Mouse (Mus musculus): ENCODE results near the gene Acox1. TPM values are rescaled to one million over a fixed set of nuclear protein-coding genes. Genes with fewer than 3 reads are reported as not detected.

The Acox1 gene
- 24.7 TPM for polyA plus RNA-seq (2017; shearing (Covaris generic))

DNA sequence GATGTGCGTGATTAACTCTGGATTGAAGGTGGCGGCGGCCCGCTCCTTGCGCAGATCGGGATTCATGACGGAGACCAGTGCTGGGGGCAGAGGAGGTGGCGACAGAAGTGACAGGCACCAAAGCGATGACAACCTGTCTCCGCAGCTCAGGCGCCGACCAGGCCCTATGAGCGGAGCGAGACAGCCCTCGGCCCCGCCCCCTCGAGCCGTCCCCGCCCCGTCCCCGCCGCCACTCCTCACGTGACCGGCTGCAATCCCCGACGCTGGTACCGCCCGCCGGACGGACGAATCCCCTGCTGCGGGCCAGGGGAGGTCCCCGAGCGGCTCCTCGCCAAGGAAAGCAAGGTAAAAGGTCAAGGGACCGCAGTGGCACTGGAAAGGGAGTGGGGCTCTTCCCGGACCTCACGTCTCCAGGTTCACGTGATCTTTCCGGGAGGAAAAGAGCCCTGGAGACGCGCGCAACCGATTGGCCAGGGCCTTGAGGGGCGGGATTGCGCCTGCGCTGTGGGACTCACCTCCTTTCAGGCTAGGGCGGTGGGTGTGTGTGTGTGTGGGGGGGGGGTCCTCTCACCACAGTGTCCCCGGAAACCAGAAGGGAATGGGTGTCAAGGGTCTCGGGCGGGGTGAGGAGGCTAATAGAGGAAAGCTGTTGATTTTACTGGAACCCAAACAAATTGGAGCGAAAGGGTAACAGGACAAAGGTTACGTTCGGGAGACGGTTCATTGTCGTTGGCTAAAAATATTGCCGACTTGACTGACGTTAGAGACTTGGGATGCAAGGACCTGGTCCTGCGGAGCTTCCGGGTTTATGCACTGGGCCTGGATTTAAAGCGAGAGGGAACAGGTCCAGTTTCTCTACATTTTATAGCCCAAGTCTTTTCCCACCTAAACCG, at the start of gene Acox1, which contains the start of gene Ten1:
Gene Acox1, minus strand, starts transcription at position 407 of the 893 bp plus-strand sequence.
Gene Ten1, plus strand, starts transcription at position 217 of the 893 bp plus-strand sequence.

DNA sequence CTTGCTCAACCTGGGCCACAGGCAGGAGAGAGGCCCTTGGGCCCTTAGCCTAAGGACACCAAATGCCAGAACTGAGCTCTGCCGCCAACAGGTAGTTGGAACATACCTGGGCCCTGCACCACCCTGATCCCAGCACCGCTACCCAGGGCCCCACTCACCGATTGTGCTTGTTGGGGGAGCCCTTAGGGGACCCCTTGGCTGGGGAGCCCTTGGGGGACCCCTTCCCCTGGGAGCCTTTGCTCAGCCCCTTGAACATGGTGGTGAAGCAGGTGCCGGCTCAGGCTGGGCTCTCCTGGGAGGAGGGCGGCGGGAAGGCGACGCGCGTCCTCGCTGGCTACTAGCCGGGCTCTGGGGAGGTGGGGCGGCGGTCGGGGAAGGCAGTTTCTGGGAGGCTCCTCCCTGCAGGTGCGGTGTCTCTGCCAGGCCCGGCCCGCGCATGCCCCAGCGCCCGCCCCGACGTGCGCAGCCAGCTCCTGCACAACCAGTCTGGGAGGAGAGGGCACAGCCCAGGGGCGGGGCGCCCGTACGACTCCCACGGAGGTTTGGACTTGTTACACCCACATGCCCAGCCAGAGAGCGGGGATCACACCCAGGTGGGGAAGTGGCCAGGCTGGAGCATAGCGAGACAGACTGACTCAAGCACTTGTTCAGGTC, 39.0 kb upstream of the Acox1 start, which contains the start of gene Evpl:
Gene Evpl, minus strand, starts transcription at position 336 of the 654 bp plus-strand sequence.

DNA sequence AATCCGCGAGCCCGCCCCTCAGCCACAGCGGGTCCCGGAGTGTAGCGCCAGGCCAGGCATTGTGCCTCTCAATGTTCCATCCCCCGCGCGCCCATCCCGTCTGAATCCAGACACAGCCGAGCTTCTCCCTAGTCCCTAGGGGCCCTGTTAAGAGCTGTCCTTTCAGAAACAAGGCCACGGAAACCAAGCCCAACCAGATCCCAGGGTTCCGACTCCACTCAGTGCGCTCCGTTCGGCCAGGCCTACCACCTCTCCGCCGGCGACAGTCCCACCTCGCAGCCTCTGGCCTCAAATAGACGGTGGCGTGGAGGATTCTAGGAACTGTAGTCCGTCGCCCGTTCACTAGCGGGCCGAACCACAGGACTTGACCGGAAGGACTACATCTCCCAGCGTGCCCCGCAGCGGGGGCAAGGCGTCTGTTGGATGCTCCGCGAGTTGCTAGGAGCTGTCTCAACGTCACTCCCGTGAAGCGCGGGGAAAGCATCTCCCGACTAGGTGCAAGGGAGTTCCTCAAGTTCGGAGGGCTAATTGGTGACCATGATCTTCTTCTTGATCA, 30.9 kb downstream of the Acox1 start, which contains the start of gene Fbf1:
Gene Fbf1, minus strand, starts transcription at position 283 of the 556 bp plus-strand sequence.

DNA sequence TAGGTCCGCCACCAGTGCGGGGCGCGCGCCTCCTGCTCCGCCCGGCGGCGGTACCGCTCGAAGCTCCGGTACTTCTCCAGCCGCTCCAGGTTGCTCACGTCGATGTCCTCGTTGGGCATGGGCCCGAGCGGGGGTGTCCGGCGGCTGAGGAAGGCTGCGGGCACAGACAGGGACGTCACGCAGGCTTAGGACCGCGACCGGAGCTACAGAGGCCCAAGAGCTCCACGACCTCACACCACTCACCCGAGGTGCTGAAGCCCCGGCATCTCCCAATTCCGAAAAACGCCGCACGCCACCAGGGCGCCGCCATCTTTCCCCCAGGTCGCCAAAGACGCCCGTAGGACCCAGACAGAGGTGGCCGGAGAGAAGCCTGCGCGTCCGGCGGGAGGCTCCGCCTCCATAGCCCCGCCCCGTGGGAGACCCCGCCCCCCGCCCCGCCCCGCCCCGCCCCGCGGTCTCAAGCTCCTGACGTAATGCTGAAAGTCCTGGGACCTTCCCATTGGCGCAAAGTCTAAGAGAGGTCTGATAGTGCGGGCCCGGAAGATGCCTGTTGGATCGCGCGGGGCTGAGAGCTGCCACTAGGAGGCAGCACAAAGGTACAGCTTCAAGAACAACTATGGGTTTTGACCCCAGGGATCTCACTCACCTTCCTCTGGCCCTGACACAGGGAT, 60.2 kb downstream of the Acox1 start, which contains the start of gene Mrpl38:
Gene Mrpl38, minus strand, starts transcription at position 401 of the 671 bp plus-strand sequence.

DNA sequence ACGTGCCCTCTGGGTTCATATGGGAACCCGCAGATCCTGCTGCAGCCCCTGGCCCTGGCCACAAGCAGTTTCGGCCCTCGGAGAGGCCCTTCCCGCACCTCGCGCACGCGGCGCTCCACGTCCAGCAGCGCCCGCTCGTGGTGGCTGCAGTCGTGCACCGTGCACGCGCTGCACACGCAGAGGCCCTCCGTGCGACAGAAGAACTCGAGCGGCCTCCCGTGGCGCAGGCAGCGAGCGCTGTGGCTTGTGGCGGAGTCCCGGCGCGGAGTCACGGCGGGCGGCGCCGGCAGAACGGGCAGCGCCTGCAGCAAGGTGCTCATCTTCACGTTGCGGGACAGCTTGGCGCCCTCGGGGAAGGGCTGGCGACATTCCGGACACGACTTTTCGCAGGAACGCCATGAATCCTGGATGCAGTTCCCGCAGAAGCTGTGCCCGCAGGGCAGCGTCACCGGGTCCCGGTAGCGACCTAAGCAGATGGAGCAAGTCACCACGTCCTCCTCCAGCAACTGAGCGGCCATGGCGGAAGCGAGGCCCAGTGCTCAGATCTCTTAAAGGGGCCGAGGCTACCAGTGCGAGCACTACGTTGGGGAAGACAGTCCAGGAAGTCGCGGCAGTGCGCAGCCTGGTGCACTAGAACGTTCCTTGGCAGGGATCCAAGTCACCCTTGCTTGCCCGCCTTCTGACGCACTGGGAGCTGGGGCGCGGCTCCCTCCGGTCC, 68.2 kb downstream of the Acox1 start, which contains the start of gene Trim65:
Gene Trim65, minus strand, starts transcription at position 641 of the 718 bp plus-strand sequence.

DNA sequence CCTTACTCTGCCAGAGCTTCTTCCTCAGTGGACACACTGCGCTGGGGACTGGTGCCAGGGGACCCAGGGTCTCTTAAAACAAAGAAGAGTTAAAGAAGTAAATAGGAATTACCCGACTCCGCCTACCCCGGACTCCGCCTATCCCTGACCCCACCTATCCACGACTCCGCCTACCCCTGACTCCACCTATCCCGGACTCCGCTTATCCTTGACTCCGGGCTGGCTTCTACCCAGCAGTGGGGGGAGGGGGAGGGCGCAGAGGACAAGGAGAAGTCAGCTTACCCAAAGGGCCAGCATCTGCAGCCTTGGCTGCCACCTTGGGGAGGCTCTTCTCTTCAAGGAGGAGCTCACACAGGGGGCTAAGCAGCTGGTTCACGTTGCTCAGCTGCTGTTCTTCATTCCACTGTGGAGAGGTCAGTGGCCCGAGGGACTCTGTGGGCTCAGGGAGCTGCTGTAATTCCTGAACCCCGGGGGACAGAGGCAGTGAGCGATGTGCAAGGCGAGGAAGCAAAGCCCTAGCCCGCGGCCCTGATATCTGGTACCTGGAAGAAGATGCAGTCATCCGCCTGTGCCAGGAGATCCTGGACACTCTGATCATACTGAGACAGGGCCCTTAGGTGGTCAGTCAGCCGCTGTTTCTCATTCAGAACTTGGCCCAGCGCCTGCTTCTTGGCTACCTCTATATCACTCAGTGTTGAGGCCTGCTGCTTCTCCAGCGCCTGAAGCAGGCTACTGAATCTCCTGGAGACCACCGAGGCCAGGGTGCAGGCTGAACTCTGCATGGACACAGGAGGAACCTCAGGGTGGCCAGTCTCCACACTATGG, 71.5 kb downstream of the Acox1 start, which contains the start of gene Trim47:
Gene Trim47, minus strand, starts transcription at position 55 of the 825 bp plus-strand sequence.

Other genes with a start within 250 kb of the Acox1 start
- not detected for gene Itgb4, start 224.3 kb downstream of the Acox1 start, polyA plus RNA-seq (2017; shearing (Covaris generic))
- 40.4 TPM for gene Galk1, start 186.3 kb downstream of the Acox1 start, polyA plus RNA-seq (2017; shearing (Covaris generic))
- 1,346 TPM for gene H3f3b, start 171.1 kb downstream of the Acox1 start, polyA plus RNA-seq (2017; shearing (Covaris generic))
- gene Unk, start 168.7 kb downstream of the Acox1 start, polyA plus RNA-seq (2017; shearing (Covaris generic)): 56.5 TPM
- gene Unc13d, start 121.1 kb downstream of the Acox1 start, polyA plus RNA-seq (2017; shearing (Covaris generic)): 202 TPM
- gene Wbp2, start 112.0 kb downstream of the Acox1 start, polyA plus RNA-seq (2017; shearing (Covaris generic)): 214 TPM
- 0.32 TPM for gene Trim47, start 71.8 kb downstream of the Acox1 start, polyA plus RNA-seq (2017; shearing (Covaris generic))
- gene Trim65, start 67.9 kb downstream of the Acox1 start, polyA plus RNA-seq (2017; shearing (Covaris generic)): 9.8 TPM
- gene Mrpl38, start 60.2 kb downstream of the Acox1 start, polyA plus RNA-seq (2017; shearing (Covaris generic)): 91.0 TPM
- 10.1 TPM for gene Fbf1, start 30.9 kb downstream of the Acox1 start, polyA plus RNA-seq (2017; shearing (Covaris generic))
- gene Ten1, start 190 bp downstream of the Acox1 start, polyA plus RNA-seq (2017; shearing (Covaris generic)): 62.6 TPM
- gene Evpl, start 39.0 kb upstream of the Acox1 start, polyA plus RNA-seq (2017; shearing (Covaris generic)): 0.12 TPM
- 91.6 TPM for gene Srp68, start 75.2 kb upstream of the Acox1 start, polyA plus RNA-seq (2017; shearing (Covaris generic))
- not detected for gene Galr2, start 81.9 kb upstream of the Acox1 start, polyA plus RNA-seq (2017; shearing (Covaris generic))
- 102 TPM for gene Exoc7, start 108.2 kb upstream of the Acox1 start, polyA plus RNA-seq (2017; shearing (Covaris generic))
- 0.11 TPM for gene Foxj1, start 136.4 kb upstream of the Acox1 start, polyA plus RNA-seq (2017; shearing (Covaris generic))
- gene Rnf157, start 214.0 kb upstream of the Acox1 start, polyA plus RNA-seq (2017; shearing (Covaris generic)): 1.9 TPM
- gene Ubald2, start 235.0 kb upstream of the Acox1 start, polyA plus RNA-seq (2017; shearing (Covaris generic)): 31.8 TPM

All from inflammation-experienced regulatory T-cells, adult 16 weeks (primary cell).